Mouse (Mus musculus): ENCODE data around the gene Fam76a.
A peak's percentile ranks its signal among the peaks of the same experiment; 100 is the strongest.

Gene Fam76a

DNA sequence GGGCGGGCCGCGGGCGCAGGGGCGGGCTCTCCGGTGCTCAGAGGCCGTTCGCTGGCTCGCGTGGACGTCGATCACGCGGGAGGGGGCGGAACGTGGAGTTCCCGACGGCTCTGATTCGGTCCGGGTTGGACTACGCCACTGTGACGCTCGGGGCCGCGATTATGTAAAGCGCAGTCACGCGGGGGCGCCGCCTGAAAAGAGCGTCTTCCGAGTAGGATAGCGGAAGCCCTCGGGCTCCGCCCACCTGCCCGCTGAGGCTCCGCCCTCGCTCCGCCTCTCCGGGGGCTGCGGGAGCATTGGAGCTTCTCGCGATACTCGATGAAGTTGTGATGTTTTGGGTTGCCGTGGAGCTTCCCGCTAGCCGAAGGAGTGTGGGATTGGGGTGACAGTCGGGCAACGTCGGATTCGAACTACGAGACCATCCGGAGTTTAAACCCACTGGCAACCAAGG, at the start of gene Fam76a:
TSS of gene Fam76a (minus strand) at position 1 of the 451 bp plus-strand sequence.
- peak; percentile 100 for DNase-seq

DNA sequence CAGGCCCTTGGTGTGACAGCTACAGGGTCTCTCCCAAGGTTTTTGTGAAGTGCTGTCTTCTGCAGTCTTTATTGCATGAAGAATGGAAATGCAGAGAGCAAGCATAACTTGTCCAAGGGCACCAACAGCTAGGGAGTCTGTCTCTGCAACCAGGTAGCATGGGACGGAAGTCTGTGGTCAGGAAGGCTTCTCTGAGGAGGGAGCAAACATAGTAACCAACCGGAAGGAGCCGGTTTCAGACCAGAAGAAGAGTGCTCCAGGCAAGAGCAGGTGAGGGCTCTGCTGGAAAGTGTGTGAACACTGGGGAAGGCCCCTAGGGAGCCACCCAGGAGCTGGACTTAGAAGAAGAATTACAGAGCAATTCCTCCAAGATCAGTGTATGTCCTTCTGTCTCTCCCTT, 49.7 kb upstream of the Fam76a start:
- DNase-seq, result peak; percentile 72

DNA sequence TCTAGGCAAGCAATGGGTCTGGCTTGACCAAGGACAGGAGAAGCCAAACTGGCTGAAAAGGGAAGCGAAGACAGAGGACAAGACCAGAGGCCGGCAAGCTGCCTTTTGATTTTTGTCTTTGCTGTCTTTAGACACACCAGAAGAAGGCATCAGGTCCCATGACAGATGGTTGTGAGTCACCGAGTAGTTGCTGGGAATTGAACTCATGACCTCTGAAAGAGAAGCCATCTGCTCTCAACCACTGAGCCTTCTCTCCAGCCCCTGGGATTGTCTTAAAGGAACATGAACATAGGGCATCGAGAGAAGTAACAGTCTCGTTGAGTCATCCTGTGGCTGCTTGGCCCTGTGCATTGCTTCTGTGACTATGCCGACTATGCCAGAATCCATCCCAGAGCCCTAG, 49.2 kb upstream of the Fam76a start:
- DNase-seq, result no peak

DNA sequence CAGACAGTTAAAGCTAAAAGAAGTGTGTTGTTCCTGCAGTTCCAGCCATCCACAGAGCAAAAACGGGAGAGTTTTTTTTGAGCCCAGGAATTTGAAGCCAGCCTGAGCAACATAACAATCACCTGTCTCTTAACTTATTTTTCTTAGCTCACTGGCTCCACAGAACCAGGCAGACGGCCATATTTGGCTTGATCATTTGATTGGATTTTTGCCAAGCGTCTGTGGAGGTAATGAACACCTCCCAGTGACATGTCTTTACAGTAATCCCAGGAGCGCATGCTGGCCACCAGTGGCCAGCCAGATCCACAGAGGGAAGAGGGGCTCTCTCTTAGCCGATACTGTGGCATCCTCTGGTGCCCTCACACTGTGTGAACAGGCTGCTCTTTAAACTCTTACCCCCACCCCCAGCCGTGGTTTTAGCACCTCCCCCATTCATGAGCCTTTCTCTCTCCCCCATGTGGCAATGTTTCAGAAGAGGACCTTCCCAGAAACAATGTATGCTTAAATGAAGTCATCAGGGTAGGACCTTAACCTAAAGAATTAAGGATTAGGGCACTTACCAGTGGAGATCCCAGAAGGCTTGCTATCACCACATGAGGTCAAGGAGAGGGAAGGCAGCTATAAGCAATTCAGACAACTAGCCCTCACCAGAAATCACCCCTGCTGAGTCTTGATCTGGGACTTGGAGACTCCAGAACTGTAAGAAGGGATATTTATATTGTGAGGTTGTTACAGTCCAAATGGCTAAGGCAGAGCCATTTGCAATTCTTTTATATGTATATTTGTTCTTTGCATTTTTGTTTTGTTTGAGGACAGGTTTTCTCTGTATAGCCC, 46.0 kb upstream of the Fam76a start:
- no peak for DNase-seq

DNA sequence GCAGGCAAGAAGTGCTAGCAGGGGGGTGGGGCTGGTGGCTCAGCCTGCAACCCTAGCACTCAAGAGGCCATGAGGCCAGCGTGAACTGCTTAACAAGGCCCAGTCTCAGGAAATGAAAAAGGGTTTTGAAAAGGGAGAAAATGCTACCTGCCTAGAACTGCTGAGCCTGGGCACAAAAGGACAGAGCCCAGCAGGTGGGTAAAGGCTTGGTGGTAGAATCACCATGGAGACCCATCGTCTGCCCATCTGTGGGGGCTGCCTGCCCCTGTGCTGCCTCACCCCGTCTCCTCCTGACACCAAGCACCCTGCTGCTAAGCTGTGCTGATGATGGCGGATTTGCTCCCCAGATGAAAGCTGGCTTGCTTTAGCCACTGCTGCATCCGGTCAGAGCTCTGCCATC, 42.1 kb upstream of the Fam76a start:
- DNase-seq, result no peak

DNA sequence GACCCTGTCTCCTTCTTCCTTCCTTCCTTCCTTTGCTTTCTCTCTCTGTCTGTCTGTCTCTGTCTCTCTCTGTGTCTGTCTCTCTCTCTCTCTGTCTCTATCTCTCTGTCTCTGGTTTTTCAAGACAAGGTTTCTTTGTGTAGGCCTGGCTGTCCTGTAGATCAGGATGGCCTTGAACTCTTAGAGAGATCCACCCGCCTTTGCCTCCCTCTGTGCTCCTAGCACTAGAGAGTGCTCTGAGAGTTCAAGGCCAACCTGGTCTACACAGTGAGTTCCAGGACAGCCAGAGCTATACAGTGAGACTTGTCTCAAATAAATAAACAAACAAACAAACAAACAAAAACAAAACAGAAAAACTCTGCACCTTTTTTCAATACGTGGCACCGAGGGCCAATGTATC, 41.7 kb upstream of the Fam76a start:
- DNase-seq, result no peak

DNA sequence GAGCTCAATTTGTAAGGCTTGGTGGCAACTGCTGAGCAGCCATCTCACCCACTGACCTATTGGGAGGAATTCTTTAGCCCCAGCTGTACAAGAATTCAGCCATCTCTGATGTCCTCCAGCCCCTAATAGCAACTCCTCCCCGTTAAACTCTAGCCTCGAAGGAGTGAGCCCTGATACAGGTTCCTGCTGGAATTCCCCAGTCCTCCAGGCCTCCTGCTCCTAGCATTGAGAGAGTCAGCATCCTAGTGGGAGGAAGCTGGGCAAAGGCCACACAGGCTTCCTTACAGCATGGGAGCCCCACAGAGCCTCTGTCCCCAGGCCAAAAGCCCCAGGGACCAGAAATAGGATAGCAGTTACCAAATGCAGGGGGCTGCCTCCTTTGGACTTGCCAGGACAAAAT, 41.1 kb upstream of the Fam76a start:
- DNase-seq, result no peak

DNA sequence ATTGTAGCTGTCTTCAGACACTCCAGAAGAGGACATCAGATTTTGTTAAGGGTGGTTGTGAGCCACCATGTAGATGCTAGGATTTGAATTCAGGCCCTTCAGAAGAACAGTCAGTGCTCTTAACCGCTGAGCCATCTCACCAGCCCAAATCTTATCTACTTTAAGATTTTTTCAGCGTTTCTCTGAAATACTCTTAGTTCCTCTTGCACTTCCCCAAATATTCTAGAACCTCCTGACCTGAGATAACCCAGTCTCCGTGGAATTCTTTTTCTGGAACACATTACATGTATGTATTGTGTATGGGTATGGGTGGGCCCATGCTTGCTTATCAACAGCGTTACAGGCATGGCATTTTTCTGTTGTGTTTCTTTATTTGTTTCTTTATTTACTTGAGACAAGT, 40.3 kb upstream of the Fam76a start:
- DNase-seq, result no peak

DNA sequence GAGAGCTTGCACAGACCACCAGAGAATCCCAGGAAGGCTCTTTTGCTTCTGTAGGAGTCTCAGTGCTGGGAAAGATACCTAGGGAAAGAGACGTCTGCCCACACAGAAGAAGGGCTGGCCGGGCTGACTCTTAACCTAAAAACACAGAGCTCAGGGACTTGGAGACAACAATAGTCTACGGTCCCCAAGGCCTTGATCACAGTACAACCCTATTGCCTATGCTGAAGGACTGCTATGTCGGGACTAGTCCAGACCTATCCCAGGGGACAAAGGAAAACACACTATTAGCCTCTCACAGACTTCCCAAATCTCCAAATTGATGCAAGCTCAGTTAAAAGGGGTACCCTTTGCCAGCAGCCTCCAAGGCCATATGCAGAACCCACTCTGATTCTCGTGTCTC, 39.5 kb upstream of the Fam76a start:
- no peak for DNase-seq

DNA sequence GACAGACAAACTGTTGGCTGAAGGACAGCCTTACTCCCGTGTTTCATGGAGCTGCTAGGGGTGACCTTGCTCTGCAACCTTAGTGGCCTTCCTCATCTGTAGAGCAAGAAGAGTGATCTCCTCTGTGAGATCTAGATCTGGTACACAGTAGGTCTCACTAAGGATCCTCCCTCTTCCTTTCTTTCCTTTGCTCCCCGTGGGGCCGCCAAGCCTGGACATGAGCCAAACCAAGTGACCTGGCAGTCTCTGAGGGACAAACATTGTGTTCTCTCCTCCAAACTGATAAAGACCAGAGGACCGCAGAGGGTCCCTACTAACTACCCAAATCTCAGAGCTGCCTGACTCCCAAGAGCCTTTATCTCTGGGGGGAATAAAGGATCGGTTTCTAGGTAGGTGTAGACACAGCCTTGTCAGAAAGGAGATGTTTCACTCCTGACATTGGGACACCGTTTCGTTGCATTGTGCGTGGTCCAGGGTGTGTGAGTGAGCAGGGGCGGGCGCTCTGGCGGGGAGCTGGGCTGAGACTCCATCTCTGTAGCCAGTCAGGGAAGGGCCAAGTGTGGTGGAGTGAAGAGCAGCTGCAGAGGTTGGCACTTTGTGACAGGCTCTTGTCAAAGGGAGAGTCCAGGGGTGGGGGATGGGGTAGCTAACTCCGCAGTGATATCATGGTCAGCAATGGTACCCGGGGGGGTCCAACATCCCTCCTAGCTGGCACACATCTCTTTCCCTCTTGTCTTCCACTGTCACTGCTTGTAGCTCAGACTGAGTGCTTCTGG, 38.7 kb upstream of the Fam76a start:
- no peak for DNase-seq

DNA sequence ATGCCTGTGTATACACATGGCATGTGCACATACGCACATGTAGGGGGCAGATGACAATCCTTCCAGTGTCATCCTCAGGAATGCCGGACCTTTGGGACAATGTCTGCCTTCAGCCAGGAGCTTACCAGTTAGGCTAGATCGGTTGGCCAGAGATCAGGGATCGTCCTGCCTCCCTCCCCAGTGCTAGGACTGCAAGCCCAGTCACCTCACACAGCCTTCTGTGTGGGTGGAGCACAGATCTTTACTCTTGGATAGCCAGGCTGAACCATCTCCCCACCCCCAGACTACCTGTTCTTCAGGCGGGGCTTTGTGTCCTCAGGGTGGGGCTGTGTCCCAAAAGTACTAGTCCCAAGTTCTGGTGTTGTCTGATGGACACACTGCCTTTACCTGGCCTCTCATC, 38.0 kb upstream of the Fam76a start:
- no peak for DNase-seq

DNA sequence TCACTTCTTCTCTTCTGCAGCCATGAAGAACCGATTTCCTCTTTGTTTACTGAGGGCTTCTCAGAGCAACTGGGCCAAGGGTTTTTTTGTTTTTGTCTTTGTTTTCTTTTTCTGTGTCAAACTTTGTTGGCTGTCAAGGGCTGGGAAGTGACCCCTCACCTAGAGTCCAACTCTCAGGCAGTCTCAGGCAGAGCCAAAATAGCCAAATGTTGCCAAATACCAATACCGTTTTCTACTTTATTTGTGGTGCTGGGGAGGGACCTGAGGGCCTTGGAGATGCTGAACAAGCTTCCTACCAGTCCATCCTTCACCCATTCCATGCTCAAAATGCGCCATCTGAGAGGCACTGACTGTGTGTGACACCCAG, 37.3 kb upstream of the Fam76a start:
- DNase-seq, result no peak

DNA sequence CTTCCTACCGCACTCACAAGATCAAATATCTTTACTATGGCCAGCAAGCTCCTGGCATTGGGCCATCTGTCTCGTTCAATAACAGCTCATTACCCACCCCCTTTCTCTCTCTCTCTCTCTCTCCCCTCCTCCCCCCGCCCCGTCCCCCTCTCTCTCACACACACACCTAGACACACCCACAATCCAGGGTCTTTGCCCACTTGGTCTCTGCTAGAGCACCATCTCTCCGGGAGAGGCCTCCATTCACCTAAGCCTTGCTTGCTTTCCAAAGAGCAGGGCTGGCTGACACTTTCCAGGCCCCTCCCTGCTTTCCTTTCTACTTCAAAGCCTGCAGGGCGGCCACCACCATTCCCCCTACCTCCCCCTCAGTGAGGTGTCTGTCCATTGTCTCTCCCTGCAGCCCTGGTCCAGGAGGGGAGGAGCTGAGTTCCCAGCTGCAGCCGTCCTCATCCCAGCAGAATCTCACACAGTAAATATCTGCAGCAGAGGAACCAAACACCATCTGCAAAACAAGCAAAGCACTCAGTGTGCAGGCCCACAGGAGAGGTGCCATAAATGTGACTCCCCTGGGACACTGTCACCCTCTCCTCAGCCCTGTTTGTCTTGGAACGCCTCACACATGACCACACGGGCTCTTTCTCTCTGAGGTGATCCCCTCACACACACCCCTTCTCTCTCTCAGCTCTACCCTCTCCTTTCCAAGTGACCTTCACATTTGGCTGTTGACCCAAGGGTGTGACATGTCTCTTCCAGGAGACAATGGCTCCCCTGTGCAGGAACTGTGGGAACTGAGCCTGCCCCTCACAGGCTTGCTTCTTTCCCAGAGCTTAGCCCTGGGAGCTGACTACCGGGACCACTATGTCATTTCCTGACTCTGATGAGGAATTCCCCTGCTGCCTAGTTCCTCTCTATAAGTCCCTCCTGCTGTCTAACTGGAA, 36.7 kb upstream of the Fam76a start:
- DNase-seq, result no peak

DNA sequence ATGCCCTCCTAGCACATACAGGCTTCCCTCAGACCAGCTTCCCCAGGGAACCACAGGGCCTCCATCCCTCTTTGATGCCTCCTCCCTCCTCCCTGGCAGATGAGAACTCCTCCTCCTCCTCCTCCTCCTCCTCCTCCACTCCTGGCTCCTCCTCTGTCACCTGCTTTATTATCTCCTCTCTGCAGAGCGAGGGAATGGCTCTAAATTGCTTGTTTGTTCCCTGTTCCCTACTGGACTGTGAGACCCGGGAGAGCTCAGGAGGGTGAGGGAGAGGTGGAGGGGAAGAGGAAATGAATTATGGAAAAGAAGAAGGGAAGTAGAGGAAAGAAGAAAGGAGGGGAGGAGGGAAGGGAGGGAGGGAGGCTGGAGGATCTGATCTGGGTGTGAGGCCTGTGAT, 33.0 kb upstream of the Fam76a start:
- no peak for DNase-seq

DNA sequence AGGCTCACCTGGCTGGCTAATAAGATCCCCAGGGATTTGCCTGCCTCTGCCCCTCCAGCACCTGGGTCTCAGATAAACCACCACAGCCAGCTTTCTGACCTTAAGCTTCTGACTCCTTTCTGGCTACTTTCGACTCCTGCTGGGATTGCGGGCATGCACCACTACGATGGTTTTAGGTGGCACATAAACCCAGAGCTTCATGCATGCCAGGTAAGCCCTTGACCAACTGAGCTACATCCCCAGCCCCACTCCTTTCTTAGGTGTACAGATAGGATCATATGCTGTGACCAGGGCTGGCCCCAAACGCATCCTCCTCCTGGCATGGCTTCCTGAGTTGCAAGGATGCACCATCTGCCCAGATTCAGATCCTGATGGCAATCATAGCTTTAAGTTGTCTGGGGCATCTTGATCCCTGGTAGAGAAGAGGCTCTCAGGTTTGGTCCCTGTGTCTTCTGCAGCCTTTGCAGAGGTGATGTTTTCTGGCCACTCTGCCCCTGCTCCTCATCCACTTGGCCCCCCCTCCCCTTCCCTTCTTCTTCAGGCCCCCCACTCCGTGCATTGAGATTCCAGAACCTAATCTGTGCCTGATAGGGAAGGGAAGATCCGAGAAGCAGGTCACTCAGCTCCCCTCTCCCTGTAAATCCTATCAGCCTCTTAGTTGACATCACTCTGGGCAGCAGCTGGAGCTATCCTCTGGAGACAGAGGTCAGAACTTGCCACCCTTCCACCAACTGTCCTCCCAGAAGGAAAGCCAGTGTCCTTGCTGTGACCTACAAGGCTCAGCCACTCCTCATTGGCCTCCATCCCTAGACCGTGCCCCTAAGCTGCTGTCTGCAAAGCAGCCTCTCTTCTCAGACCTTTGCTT, 32.4 kb upstream of the Fam76a start:
- no peak for DNase-seq

DNA sequence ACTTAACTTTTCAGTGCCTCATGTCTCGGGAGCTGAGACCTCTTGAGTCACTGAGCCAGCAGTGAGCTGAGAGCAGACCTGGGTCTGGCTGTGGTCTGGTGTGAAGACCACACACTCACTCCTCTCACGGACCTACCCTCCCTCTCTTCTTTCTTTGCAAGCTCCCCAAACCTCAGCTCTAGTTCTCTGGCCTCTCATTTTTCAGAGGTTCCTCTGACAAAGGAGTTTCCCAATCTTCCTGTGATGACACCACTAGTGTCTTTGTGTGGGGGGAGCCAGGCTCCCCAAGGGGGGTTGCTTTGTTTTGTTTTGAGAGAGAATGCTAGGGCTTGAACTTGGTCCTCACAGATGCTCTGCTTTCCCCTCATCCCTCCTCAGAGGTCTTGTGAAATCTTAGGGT, 28.6 kb upstream of the Fam76a start:
- DNase-seq, result no peak

DNA sequence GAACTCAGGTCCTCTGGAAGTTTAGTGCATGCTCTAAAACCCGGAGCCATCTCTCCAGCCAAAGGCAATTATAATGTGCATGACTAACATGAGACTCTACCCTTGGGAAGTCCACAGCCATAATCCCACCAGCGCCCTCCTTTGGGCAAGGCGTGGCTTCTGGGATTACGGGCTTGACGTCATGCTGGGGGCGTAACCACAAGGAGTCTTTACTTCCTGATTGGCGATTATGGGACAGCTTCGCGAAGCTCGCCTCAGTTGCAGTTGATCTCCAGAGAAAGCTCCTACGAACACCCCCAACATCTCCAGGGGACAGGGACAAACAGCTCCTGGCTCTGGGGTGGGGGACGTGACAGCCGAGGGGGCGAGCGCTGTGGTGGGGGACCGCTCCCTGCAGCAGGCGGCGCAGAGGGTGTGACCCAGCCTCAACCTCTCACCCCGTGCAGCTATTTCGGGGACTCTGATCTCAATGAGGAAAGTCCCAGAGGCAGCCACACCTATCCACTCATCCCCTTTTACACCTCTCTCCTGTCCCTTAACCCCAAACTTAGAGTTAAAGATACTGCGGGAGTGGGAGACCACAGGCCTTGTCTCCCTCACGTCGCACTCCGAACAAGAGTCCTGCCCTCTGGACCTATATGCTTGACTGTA, 27.6 kb upstream of the Fam76a start:
- DNase-seq, result no peak

DNA sequence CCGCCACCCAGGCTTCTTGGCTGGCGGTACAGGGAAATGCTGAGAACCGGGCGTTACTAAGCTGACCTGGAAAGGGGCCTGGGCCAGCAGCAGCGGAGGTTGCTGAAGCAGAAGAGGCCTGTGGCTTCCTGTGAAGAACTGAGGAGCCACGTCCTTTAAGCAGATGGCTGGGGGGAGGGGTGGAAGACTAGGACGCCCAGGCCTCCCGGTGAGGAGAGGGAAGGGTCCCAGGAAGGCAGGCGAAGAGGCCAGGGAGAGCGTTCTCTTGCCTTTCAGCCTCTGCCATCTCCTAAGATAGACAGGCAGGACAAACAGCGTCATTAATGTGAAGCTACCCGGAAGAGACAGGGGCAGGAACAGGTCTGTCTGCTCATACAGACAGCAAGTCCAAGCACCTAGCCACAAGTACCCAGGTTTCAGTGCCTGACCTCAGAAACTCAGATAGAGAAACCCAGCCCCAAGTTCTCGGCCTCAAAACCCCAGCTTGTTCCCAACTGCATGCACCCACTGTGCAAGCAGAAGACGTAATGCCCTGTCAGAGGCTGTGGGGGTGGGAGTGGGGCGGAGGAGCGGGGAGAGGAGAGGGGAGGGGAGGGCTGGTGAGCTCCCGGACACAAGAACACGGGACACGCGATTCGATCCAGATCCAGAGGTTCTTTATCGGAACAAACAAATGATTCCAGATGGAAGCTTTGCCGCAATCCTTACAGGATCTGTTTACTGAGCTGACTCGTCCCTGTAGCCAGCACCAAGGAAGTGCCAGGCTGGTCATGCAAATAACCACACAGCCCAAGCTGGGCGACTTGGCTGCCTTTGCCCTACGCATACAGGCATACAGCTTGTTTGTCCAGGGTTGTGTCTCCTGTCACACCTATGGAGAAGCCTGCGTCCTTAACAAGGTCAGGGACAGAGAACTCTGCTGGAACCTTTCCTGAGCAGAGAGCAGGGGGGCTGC, 24.0 kb upstream of the Fam76a start:
- DNase-seq, result peak; percentile 86

DNA sequence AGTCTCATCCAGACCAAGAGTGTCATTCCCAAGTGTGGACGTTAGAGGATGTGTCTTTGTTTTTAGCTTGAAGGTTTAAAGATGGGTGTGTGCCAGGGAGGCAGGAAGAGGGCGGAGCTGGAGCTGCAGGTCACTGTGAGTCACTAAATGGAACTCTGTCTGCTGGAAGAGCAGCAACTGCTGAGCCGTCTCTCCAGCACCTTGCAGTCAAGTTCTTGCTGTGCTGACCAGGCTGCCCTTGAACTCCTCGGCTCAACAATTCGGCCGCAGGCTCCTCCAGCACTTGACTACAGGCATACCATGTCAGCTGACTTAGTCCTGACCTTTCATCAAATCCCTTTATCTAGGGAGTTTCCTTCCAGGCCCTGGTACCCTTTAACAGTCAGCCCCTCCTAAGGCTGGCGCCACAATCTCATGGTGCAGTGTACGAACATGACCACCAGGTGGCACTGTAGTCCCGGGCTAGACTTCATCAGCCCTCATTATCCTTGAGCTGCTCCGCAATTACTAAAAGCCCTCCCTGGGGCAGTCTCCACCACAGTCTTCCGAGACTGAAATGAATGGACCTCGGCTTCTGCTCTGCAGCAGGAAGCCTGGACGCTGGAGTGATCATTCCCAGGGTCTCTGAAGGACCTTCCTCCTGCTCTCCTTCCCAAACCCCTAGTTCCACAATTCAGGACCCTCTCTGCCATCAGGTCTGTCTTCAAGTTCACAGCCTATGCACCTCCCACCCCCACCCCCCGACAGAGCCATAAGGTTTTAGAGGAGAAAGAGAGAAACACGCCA, 23.1 kb upstream of the Fam76a start:
- DNase-seq, result peak; percentile 95

DNA sequence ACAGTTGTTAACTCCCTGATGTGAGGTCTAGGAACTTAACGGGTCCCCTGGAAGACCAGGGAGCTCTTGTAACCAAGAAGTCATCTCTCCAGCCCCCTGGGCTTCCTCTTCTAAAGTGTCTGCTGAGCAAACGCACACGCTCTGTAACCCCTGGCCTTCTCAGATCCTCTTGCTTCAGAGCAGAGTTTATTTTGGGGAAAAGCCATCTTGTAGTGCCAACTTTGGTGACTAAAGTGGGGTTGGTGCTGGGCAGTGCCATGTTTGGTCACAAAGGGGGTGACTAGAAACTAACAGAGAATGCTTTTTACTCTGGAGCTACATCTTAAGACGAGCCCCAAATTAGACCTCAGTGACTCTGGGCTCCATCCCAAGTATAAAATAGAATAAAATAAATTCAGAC, 22.4 kb upstream of the Fam76a start:
- DNase-seq, result no peak
